Mouse (Mus musculus) brain, embryonic 18.5 days (tissue): ENCODE results near the gene Gm17490.
"Not testable (repeated sequence)": the region's sequence is repeated elsewhere in the genome, so short reads cannot be mapped to it uniquely, and the experiment has no call there.

Source experiments
- DNase-seq: peaks from one replicate; pipeline ENCODE4 v3.0.0-alpha.2; 2012; ENCODE audit warnings: low read depth, low spot score

Gene Gm17490

GRCm38 (mm10) chr2:11635035-11635434, 9.0 kb upstream of the Gm17490 start:
- DNase-seq: no peak

- DNase-seq: no peak
Measured at GRCm38 (mm10) chr2:11623726-11624125, 2.3 kb downstream of the Gm17490 start.

GRCm38 (mm10) chr2:11623173-11623572, 2.9 kb downstream of the Gm17490 start:
- DNase-seq: no peak

GRCm38 (mm10) chr2:11619598-11619997, 6.5 kb downstream of the Gm17490 start:
- DNase-seq: no peak

- DNase-seq: no peak
Measured at GRCm38 (mm10) chr2:11616846-11617245, 9.2 kb downstream of the Gm17490 start.

GRCm38 (mm10) chr2:11612939-11613338, 13.1 kb downstream of the Gm17490 start:
- not testable (repeated sequence) for DNase-seq

- DNase-seq: not testable (repeated sequence)
Measured at GRCm38 (mm10) chr2:11606718-11607117, 19.3 kb downstream of the Gm17490 start.

- DNase-seq: no peak
Measured at GRCm38 (mm10) chr2:11604911-11605310, 21.2 kb downstream of the Gm17490 start.

- no peak for DNase-seq
Measured at GRCm38 (mm10) chr2:11604053-11604452, 22.0 kb downstream of the Gm17490 start, which contains the start of gene Rbm17. Rbm17 (minus strand) TSS chr2:11604153.

GRCm38 (mm10) chr2:11602506-11603489, 23.3 kb downstream of the Gm17490 start:
- DNase-seq: peak; percentile 84

- DNase-seq: no peak
Measured at GRCm38 (mm10) chr2:11601795-11602194, 24.3 kb downstream of the Gm17490 start.

- no peak for DNase-seq
Measured at GRCm38 (mm10) chr2:11597906-11598305, 28.2 kb downstream of the Gm17490 start.

GRCm38 (mm10) chr2:11596690-11597089, 29.4 kb downstream of the Gm17490 start:
- no peak for DNase-seq

- no peak for DNase-seq
Measured at GRCm38 (mm10) chr2:11587996-11588395, 38.1 kb downstream of the Gm17490 start.

GRCm38 (mm10) chr2:11579399-11579798, 46.7 kb downstream of the Gm17490 start:
- DNase-seq: no peak

- no peak for DNase-seq
Measured at GRCm38 (mm10) chr2:11578187-11578586, 47.9 kb downstream of the Gm17490 start.
